Mouse (Mus musculus): ENCODE results near the gene Adam26a.
"Not testable (repeated sequence)": the region's sequence is repeated elsewhere in the genome, so short reads cannot be mapped to it uniquely, and the experiment has no call there.

Adam26a gene

GRCm38 (mm10) chr8:43576607-43577006 is at the start of gene Adam26a:
Adam26a (minus strand) TSS chr8:43576707.
- not testable (repeated sequence) for ATAC-seq (ENCODE audit: low TSS enrichment)

- ATAC-seq (ENCODE audit: low TSS enrichment), result no peak
Observed at GRCm38 (mm10) chr8:43616046-43616445, 39.5 kb upstream of the Adam26a start.

DNA sequence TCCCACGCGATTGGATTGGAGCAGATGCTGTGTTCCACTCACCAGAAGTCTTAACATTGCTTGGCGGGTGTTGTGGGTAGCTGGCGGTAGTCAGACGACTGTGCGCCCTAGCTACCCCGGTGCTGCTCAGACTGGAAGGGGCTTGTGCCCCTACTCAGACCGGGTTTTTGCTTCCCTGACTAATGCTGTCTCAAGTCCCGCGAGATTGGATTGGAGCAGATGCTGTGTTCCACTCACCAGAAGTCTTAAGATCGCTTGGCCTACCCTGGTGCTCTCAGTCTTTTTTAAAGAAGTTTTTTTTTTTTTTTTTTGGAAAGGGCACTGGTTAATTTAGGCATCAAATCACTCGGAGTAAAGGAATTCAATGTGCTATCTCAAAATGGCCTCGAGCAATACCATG is 27.1 kb upstream of the Adam26a start:
- not testable (repeated sequence) for ATAC-seq (ENCODE audit: low TSS enrichment)

DNA sequence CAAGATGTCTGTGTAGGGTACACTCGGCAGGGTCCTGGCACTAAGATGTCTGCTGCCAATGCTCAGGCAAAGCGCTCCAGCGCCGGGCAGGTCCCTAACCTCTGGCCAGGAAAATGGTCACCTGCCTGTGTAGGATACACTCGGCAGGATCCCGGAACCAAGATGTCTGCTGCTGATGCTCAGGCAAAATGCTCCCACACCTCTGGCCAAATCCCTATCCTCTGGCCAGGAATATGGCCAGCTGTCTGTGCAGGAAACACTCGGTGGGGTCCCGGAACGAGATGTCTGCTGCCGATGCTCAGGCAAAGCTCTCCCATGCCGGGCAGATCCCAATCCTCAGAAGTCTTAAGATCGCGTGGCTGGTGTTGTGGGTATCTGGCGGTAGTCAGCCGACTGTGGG is 26.7 kb upstream of the Adam26a start:
- ATAC-seq (ENCODE audit: low TSS enrichment), result not testable (repeated sequence)

- not testable (repeated sequence) for ATAC-seq (ENCODE audit: low TSS enrichment)
Observed at GRCm38 (mm10) chr8:43528006-43528405, 48.5 kb downstream of the Adam26a start, which contains the start of gene Adam26b. Adam26b (minus strand) TSS chr8:43528106.
